Mouse (Mus musculus) G1E-ER4 (cell line): Measurements from ENCODE around the gene C2cd5. TPM values are rescaled to one million over a fixed set of nuclear protein-coding genes. Genes with fewer than 3 reads are reported as not detected.

Source experiments
- GATA1 ChIP-seq: IDR thresholded peaks from one replicate; pipeline ENCODE4 v1.8.0; 2012; ENCODE audit warnings: low read length, inconsistent platforms
- polyA plus RNA-seq: library from polyadenylated mRNA; stranded (reverse); fragments of >175 nt; gene quantifications from 2 replicates; pipeline ENCODE4 v1.2.3, GENCODE M21; 2012

C2cd5 gene
- polyA plus RNA-seq, 1 experiment, result 19.0 TPM

- no peak for TF ChIP-seq GATA1
Measured at GRCm38 (mm10) chr6:143087332-143087731, 12.6 kb downstream of the C2cd5 start.

- no peak for TF ChIP-seq GATA1
Measured at GRCm38 (mm10) chr6:143085898-143086297, 14.0 kb downstream of the C2cd5 start.

GRCm38 (mm10) chr6:143084314-143085025 is 15.5 kb downstream of the C2cd5 start:
- TF ChIP-seq GATA1, result no peak

- no peak for TF ChIP-seq GATA1
Measured at GRCm38 (mm10) chr6:143081479-143082106, 18.3 kb downstream of the C2cd5 start.

GRCm38 (mm10) chr6:143080774-143081173 is 19.2 kb downstream of the C2cd5 start:
- TF ChIP-seq GATA1, result no peak

- TF ChIP-seq GATA1, result no peak
Measured at GRCm38 (mm10) chr6:143079126-143079525, 20.8 kb downstream of the C2cd5 start.

- no peak for TF ChIP-seq GATA1
Measured at GRCm38 (mm10) chr6:143076461-143076860, 23.5 kb downstream of the C2cd5 start.

- TF ChIP-seq GATA1, result no peak
Measured at GRCm38 (mm10) chr6:143073914-143074313, 26.0 kb downstream of the C2cd5 start.

- no peak for TF ChIP-seq GATA1
Measured at GRCm38 (mm10) chr6:143073476-143073875, 26.5 kb downstream of the C2cd5 start.

GRCm38 (mm10) chr6:143072412-143073014 is 27.4 kb downstream of the C2cd5 start:
- TF ChIP-seq GATA1, result no peak

- no peak for TF ChIP-seq GATA1
Measured at GRCm38 (mm10) chr6:143070736-143071135, 29.2 kb downstream of the C2cd5 start.

- TF ChIP-seq GATA1, result no peak
Measured at GRCm38 (mm10) chr6:143070019-143070418, 29.9 kb downstream of the C2cd5 start.

- no peak for TF ChIP-seq GATA1
Measured at GRCm38 (mm10) chr6:143069606-143070005, 30.3 kb downstream of the C2cd5 start.

- peak; percentile 94 for TF ChIP-seq GATA1
Measured at GRCm38 (mm10) chr6:143068181-143068915, 31.6 kb downstream of the C2cd5 start.

GRCm38 (mm10) chr6:143067654-143068053 is 32.3 kb downstream of the C2cd5 start:
- no peak for TF ChIP-seq GATA1

- TF ChIP-seq GATA1, result no peak
Measured at GRCm38 (mm10) chr6:143066859-143067258, 33.1 kb downstream of the C2cd5 start.

GRCm38 (mm10) chr6:143064047-143064446 is 35.9 kb downstream of the C2cd5 start:
- TF ChIP-seq GATA1, result peak; percentile 84
